Mouse (Mus musculus) CD4-positive, CD25-positive, alpha-beta regulatory T cell (primary cell): ENCODE measurements around the gene Il12rb1. TPM values are rescaled to one million over a fixed set of nuclear protein-coding genes. Genes with fewer than 3 reads are reported as not detected.

Experiments
- polyA plus RNA-seq: library from polyadenylated mRNA; unstranded; fragments of 100-300 nt; shearing (Covaris generic); gene quantifications from one replicate; pipeline ENCODE4 v1.2.1, GENCODE M21; 2017

Gene Il12rb1
- polyA plus RNA-seq: 34.9 TPM

DNA sequence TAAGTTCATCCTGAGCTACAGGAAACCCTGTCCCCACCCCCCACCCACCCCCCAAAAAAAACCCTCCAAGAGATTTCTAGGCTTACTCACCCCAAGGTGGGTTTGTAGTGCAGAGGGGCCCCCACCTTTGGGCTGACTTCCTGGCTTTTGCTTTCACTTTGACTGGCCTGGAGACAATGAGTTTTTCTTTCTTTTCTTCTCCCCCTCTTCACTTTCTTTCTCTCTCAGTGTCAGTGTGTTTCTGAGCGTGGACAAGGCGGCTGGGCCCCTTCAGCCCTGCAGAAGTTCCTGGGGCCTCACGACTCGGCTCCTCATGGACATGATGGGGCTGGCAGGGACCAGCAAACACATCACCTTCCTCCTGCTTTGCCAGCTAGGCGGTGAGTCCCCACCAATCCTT, at the start of gene Il12rb1:
Gene Il12rb1 (plus strand): TSS at position 211 of the 400 bp plus-strand sequence.

DNA sequence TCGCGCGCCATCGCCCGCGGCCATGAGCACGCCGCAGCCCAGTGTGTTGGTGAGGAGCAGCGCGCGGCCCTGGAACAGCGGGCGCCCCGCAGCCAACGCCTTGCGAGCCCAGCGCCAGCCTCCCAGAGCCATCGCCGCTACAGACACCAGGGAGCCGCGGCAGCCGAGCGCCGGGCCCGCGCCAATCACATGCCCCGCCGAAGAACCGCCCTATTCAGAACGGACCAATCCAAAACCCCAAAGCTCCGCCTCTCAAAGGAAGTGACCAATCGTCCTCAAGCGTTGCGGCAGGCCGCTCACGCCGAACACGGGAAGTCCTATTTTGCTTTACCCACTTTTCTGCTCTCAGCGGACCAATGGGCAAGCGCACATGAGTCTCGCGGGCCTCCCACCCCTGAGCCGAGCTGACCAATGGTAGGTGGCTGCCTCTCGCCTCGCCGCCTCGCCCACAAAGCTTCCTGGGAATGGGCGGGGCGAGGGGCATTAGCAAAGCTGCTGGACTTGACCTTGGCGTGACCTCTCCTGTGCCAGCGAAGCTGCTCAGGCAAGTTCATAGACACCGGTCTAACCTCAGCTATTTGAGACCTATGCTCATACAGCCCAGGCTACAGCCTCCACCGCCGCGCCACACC, 47.4 kb upstream of the Il12rb1 start, which contains the start of gene Mpv17l2:
Gene Mpv17l2 (minus strand): TSS at position 172 of the 632 bp plus-strand sequence.

DNA sequence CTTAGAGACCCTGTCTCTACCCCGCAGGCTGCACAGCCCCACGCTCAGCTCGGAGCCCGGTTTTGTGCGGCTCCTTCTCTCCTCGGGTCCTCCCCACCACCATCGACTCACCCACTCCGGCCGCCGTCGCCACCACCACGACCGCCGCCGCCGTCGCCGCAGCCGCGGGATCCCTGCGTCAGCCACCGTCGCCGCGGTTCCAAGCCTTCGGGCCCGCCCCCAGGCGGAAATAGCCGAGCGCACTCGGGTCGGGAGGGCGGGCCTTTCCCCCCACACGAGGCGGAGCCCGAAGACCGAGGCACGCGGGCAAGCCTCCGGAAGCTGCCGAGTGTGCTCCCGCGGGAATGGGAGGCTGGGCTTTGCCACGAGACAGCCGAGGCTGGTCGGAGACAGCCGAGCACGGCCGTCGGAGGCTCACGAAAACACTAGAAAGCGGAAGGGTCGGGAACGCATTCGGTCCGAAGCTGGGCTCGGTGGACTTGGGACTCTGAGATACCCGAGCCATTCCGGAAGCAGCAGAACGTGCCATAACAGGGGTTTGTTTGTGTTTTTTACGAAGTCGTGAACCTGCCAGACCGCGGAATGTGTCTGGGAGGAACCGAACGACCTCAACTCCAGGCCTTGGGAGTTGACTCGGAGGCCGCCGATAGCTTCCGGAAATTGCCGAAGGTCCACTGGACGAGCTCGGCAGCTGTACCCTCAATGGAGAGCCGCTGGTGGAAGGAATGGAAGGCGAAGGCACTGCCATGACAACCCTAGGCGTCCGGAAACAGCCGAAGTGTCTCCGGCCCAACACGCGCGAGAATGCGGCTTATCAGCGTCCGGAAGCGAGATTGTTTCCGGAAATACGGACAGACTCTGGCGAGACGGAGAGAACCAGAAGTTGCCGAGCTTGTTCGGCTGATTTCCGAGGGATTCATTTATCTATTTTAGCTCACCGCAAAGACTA, 31.5 kb upstream of the Il12rb1 start, which contains the start of gene Pik3r2:
Gene Pik3r2 (minus strand): TSS at position 218 of the 949 bp plus-strand sequence.

DNA sequence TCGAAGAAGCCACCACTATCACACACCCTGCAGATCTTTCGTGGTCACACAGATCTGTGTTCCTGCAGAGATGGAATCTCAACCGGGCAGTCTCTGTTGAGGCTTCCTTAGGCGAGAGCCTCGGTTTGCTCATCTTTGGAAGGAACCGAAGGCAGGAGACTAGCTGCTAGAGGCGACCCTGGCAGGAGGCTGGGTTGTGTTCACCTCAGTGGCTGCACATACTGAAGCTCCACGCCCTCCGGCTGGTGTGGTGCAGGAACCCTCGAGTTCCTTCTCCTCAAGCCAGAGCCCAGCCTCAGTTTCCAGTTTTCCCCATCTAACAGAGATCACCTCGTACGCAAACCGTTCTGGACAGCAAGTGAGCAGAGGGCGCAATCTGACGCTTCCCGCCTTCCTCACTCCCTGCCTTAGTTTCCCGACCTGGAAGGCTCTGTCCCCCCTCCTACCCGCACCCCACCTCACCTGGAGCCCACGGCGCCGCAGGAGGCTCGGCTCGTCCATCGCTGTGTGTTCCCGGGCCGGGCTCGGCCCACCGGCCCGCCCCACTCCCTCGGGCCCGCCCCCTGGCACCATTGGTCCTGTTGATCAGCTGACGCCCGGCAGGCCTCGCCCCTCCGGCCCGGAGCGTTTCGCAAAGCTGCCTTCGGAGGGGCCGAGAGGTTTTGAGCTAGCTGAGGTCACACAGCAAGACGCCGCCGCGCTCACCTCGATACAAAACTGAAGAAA, 3.6 kb upstream of the Il12rb1 start, which contains the start of gene Mast3:
Gene Mast3 (minus strand): TSS at position 574 of the 726 bp plus-strand sequence.

DNA sequence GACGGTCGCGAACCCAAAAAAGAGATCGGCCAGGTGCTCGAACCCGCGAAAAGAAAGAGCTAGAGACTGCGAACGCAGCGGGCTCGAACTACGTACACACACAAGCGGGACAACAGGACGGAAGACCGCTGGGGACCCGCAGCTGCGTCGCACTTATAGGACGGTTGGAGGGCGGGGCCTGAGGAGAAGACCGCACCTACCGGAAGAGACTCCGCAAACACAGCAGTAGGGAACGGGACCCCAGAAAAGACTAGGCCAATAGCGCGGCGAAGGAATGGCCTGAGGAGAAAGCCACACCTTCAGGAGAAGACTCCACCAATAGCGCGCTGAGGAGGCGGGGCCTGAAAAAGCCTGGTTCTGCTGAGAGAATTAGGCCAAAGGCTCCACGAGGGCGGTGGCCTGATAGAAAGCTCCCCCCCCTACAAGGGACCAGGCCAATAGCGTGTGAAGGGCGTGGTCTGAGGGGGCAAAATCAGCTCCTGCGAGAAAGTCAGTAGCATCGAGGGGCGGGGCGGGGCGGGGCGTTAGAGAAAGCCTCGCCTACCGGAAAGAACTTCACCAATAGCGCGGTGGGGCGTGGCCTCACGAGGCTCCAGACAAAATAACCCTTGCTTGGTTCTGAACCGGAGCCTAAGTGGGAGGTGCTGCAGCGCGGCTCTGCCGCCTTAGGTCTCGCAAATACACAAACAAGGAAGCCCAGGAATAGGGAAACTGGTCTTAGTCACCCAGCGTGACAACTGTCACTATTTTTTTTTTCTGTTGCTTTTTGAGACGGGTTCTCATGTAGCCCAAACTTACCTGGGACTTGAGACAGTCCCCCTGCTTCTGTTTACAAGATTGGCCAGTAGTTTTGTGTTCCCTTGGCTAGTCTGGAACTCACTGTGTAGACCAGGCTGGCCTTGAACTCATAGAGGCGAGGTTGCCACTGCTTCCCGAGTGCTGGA, 31.4 kb downstream of the Il12rb1 start, which contains the start of gene Arrdc2:
Gene Arrdc2 (minus strand): TSS at position 313 of the 944 bp plus-strand sequence.

DNA sequence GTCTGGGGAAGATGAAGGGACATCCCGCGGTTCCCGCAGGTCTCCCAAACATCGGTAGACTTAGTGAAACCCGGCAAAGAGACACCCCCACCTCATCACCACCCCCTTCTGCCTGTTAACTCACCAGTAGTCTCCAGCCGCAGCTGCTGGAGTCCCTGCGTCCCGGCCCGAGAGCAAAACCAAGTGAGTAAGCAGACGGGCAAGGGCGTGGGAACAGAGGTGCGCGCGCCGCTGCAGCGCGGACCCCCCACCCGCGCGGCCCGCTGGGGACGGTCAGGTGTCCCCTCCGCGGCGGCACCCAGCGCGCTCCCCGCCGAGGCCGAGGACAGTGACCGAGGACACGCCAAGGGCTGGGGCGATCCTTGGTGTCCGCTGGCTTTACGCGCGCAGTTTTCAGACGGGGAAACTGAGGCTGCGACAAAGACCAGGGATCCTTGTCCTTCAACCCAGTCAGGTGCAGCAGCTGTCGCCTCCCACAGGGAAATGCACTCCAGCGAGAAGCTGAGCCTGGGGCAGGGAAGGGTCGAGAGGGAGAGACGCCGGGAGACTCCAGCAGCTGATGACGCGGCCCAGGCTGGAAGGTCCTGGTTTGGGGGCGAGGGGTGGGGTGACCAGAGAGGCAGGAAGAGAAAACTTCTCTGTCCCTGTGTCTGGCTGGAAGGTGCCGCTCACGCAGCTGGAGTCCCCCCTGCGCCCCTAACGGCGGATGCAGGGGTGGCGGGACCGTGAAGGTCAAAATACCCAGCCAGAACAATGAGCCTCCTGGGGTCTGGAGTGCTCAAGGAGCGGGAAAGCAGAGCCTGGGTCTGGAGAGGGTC, 54.8 kb downstream of the Il12rb1 start, which contains the start of gene Kcnn1:
Gene Kcnn1 (minus strand): TSS at position 435 of the 818 bp plus-strand sequence.

Other genes with a start within 250 kb of the Il12rb1 start
- 95.3 TPM for gene Isyna1, start 214.1 kb upstream of the Il12rb1 start, polyA plus RNA-seq
- 141 TPM for gene Ssbp4, start 199.6 kb upstream of the Il12rb1 start, polyA plus RNA-seq
- gene Lrrc25, start 192.3 kb upstream of the Il12rb1 start, polyA plus RNA-seq: 0.24 TPM
- gene Gdf15, start 176.0 kb upstream of the Il12rb1 start, polyA plus RNA-seq: not detected
- 5.5 TPM for gene Pgpep1, start 148.1 kb upstream of the Il12rb1 start, polyA plus RNA-seq
- gene Lsm4, start 135.2 kb upstream of the Il12rb1 start, polyA plus RNA-seq: 379 TPM
- gene Jund, start 109.5 kb upstream of the Il12rb1 start, polyA plus RNA-seq: 866 TPM
- gene Iqcn, start 105.0 kb upstream of the Il12rb1 start, polyA plus RNA-seq: 0.16 TPM
- not detected for gene Gm3336, start 89.9 kb upstream of the Il12rb1 start, polyA plus RNA-seq
- gene Pde4c, start 84.7 kb upstream of the Il12rb1 start, polyA plus RNA-seq: 0.98 TPM
- 13.2 TPM for gene Rab3a, start 53.8 kb upstream of the Il12rb1 start, polyA plus RNA-seq
- gene Mpv17l2, start 47.5 kb upstream of the Il12rb1 start, polyA plus RNA-seq: 71.6 TPM
- gene Pik3r2, start 31.7 kb upstream of the Il12rb1 start, polyA plus RNA-seq: 32.8 TPM
- 97.6 TPM for gene Mast3, start 3.4 kb upstream of the Il12rb1 start, polyA plus RNA-seq
- gene Arrdc2, start 31.3 kb downstream of the Il12rb1 start, polyA plus RNA-seq: 23.7 TPM
- gene Kcnn1, start 54.8 kb downstream of the Il12rb1 start, polyA plus RNA-seq: not detected
- gene Ccdc124, start 65.5 kb downstream of the Il12rb1 start, polyA plus RNA-seq: 64.8 TPM
- gene Slc5a5, start 84.3 kb downstream of the Il12rb1 start, polyA plus RNA-seq: not detected
- gene Rpl18a, start 89.0 kb downstream of the Il12rb1 start, polyA plus RNA-seq: 5,768 TPM
- 74.7 TPM for gene Map1s, start 97.5 kb downstream of the Il12rb1 start, polyA plus RNA-seq